Mouse (Mus musculus): Measurements from ENCODE around the gene Fads6.

Fads6 gene

DNA sequence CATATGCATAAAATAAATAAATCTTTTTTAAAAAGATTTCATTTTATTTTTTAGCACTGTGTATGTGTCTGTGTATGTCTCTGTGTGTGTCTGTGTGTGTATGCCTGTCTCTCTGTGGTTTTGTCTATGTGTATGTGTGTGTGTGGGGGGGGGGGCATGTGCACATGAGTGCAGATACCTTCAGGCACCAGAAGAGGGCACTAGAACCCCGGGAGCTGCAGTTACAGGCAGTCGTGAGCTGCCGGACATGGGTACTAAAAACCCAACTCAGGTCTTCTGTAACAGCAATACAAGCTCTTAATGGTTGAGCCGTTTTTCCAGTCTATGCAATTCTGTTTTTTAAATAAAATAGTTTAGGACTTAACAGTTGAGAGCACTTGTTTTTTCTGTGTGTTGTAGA is 3.3 kb upstream of the Fads6 start:
- DNase-seq (ENCODE audit: low read depth, low spot score): no peak

DNA sequence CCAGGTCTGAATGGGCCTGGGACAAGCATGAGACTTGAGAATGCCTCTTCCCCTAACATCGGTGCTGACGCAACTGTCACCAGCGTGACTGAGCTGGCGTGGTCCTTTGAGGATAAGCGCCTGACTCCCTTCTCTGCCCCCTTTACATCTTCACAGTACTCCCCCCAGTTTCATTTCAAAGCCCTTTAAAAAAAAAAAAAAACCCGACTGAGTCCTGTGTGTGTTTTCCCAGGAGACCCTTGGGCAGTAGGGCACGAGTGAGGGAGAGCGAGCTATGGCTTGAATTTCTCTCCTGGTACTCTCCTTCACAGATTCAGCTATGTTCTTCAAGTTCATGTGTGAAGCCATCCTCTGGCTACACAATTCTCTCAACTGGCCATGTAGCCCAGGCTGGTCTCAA is 697 bp upstream of the Fads6 start:
- no peak for DNase-seq (ENCODE audit: low read depth, low spot score)

DNA sequence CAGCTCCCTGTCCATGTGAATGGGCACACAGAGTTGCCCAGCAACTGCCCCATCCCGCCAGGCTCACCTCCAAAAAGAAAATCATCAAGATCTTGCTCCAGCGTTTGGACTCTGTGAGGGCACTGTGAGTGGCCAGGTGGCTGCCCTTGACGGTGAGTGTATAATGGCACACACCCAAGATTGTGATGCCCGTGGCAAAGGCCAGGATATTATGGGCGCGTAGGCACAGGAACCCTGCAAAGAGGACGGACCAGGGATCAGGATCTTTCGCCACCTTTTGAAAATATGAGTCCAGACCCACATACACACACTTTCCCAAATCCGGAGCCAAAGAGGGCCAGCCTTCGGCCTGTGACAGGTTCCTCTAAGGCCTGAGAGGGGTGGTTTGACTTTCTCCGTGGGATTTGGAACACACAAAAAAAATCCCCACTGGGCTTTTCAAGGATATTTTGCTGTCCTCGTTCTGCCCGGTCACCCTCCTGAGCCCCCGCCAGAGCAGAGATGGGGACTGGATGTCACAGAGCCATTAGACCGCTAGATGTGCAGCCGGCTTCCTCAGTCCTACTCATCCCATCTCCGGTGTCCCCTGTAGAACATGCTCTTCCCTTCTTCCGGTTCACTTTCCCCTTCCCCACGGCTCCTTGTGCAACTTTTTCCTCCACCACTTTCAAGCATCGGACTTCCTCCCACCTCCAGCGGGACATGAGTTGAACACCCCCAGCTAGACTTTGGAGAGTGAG is 822 bp downstream of the Fads6 start:
- no peak for DNase-seq (ENCODE audit: low read depth, low spot score)

GRCm38 (mm10) chr11:115295939-115296338 is 1.5 kb downstream of the Fads6 start:
- DNase-seq (ENCODE audit: low read depth, low spot score): no peak

DNA sequence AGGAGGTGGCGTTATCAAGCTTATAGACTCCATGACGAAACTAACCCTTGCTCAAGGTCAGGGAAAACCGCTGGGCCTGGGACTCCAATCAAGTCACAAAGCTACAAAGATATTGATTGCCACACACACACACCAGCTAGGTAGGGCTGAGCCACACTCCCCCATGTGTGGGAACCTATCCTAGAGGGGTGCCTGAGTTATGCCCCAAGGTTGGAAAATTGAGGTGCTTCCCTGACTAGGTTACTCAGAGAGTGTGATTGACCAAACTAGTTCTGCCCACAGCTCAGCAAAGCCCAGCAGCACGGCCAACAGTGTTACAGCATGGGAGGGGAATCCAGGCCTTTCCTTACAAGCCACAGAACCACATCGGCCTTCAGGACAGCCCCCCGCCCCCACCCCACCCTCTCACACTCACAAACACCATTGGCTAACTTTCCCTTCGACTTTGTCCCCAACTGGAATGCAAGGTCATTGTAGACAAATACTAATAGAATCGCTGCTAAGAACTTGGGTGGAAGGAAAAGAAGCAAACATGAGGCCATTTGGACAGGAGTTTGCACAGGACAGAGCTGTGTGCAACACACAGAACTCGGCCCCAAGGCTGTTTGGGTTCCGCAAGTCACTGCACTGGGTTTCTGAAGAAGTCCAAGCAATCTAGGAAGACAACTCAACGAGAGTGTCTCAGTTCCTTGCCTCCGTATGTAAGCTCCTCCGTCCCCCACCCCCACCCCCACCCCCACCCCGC is 4.7 kb downstream of the Fads6 start:
- DNase-seq (ENCODE audit: low read depth, low spot score): no peak

- no peak for DNase-seq (ENCODE audit: low read depth, low spot score)
These were observed 6.0 kb downstream of the Fads6 start for GRCm38 (mm10) chr11:115291503-115291902.

DNA sequence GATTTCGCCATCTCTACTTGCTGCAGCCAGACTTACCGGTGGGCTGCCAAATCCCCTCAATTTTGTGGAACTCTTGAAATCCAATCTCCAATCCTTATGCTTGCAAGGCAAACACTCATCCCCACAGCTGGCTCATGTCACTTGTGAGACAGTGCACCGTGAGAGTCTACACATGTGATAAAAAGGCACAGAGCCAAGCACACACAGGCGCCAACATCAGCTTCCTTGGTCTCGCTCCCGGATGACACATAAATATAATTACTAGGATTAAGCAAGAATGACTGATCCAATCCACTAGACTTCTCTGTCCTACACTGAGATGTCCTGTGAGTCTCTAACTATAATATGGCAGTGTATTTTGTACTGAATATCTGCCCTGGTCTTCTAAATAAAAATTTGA is 6.5 kb downstream of the Fads6 start:
- no peak for DNase-seq (ENCODE audit: low read depth, low spot score)

DNA sequence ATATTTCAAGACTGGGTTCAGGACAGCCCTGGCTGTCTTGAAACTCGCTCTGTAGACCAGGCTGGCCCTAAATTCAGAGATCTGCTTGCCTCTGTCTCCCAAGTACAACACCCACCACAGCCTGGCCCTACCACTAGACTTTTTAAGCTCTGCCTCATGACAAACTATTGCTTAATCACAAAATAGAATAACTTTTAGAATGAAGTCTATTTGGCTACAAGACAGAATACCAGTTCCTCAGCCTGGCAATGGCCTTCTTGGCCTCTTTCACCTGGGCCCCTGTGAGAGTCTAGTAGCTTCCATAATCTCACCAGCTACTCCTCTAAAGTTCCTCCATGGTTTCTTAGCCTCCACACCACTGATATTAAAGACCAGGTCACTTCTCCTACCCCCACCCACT is 7.1 kb downstream of the Fads6 start:
- DNase-seq (ENCODE audit: low read depth, low spot score): no peak

GRCm38 (mm10) chr11:115289885-115290284 is 7.6 kb downstream of the Fads6 start:
- no peak for DNase-seq (ENCODE audit: low read depth, low spot score)

DNA sequence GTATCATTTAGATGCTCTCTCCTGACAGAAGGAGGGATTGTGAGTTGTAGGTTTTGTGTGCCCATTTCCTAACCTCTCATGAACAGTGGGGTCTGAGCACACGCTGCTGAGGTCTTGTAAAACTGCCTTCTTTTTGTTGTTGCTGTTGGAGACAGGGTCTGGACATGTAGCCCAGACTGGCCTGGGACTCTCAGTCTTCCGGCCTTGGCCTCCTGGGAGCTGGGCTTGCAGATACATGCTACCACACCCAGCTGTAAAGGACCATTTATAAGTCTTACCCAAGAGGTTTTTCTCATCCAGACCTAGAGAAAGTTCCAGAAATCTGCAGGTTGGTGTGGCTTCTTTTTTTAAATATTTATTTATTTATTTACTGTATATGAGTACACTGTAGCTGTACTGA is 9.2 kb downstream of the Fads6 start:
- DNase-seq (ENCODE audit: low read depth, low spot score): no peak

DNA sequence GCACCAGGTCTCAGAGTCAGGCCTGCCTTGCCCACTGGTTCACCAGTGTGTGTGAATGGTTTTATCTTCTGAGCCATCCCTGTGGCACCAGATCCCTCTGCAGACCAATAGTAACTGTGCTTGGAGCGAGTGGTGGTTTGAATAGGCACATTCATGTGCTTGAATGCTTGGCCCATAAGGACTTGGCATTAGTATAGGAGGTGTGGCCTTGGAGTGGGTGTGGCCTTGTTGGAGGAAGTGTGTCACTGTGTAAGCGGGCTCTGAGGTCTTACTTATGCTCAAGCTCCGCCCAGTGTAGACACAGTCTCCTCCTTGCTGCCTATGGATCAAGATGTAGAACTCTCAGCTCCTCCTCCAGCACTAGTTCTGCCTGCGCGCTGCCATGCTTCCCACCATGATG is 10.1 kb downstream of the Fads6 start:
- DNase-seq (ENCODE audit: low read depth, low spot score): no peak

DNA sequence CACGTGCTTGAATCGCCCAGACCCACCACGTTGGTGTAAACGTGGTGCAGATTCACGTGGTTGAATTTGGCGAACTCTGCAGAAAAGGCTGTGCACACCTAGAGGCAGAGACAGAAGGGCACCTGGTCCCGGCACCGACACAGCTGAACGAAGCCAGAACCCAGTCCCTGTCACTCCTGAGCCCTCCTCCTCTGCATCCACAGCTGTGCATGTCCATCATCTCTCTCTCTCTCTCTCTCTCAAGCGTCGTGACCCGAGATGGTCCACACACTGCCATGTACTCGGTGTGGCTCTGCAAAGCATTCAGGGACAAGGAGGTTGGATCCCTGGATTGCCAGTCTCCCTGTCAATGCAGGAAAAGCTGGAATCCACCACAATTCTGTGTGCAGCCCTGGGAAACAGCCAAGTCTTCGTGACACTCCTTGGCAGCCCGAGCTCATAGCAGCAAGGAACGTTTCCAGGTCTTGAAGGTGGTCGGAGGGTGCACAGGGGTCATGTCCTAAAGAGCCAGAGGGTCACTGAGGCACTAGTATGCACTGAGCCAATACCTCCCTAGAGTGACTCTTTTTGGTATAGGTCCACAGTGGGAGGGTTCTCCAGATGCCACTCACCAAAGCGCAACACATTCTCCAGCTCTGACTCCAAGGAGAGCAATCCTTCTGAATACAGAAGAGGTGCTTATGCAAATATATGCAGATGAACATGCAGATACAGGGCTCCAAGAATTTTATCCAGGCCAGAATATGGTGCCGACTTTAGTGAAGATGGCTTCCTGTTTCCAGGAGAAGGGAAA is 11.1 kb downstream of the Fads6 start:
- DNase-seq (ENCODE audit: low read depth, low spot score): no peak

DNA sequence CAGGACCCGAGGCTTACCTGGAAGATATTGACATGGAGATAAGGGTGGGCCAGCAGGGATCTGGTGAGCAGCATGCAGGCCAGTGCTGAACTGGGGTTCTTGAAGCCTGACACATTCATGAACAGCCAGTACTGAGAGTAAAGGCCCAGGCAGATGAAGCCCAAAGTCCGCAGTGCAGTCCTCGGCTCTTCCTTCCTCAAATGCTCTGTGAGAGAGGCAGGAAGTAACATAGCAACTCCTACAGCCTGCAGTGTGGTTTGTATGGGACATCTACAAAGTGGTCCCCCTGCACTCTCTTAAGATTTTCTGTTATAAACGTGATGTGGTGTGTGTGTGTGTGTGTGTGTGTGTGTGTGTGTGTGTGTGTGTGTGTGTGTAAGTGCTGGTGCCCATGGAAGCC is 12.2 kb downstream of the Fads6 start:
- no peak for DNase-seq (ENCODE audit: low read depth, low spot score)

DNA sequence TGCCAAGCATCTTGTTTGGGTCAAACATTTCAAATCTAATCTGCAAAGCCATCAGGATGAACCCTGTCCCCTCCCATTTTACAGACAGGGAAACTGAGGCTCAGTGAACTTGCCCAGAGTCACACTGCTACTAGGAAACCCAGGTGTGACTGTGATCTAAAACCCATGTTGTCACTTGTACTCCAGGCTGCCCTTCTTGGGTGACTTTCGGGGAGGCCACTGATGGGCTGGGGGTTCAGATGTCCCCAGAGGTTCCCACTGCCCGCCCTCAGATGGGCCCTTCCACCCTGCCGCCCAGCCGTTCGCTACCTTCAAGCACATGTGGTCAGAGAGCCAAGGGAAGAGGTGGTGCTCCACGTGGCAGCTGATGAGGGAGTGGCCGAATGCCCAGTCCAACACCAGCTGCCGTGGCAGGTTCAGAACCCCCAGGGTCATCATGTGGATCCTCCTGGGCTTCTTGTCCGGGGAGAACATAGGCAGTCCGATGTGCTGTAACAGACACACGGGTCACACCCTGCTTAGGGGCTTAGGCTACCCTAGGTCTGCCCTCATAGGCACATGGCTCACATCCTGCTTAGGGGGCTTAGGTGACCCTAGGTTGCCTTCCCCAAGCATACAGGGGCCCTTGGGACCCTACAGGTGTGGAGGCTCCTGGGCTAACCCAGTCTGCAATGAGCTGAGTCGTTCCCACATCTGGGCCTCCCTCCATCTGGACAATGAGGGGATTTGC is 13.4 kb downstream of the Fads6 start:
- no peak for DNase-seq (ENCODE audit: low read depth, low spot score)

GRCm38 (mm10) chr11:115283486-115283765 is 14.0 kb downstream of the Fads6 start:
- DNase-seq (ENCODE audit: low read depth, low spot score): no peak

- no peak for DNase-seq (ENCODE audit: low read depth, low spot score)
These were observed 14.6 kb downstream of the Fads6 start for GRCm38 (mm10) chr11:115282723-115283485.

- DNase-seq (ENCODE audit: low read depth, low spot score): no peak
These were observed 15.2 kb downstream of the Fads6 start for GRCm38 (mm10) chr11:115282295-115282694.

DNA sequence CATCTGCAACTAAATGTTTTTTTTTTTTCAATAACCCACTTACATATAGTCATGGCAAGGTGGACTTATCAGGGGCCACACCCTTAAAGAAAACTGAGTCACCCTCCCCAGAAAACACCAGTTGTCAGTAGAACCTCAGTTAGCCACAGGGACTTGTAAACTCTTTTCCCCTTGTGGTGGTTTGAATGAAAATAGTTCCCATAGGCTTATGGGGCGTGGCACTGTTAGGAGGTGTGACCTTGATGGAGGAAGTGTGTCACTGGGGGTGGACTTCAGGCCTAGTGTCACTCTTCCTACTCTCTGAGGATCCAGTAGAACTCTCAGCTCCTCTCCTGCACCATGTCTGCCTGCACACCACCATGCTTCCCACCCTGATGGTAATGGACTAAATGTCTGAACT is 17.7 kb downstream of the Fads6 start:
- DNase-seq (ENCODE audit: low read depth, low spot score): no peak

DNA sequence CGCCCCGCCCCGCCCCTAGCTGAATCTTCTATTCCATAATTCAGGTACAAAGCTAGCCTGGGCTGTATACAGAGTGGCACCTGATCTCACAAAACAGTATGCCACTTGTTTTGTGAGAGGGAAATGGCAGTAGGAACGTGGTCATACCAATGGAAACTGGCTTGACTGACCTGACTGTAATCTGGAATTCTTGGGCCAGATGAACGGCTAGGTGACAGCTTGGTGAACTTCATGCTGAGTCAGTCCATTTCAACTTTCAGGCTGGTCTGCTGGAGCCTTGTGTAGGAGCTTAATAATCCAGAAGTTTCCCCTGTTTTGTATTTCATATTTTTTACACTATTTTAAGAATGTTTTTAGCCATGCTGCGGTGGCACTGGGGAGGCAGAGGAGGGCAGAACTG is 19.3 kb downstream of the Fads6 start:
- DNase-seq (ENCODE audit: low read depth, low spot score): no peak

GRCm38 (mm10) chr11:115277604-115277975 is 19.9 kb downstream of the Fads6 start:
- DNase-seq (ENCODE audit: low read depth, low spot score): no peak

Data from CD4-positive, CD25-positive, alpha-beta regulatory T cell, adult 2 months (primary cell).